Mouse (Mus musculus): ENCODE data around the gene Olfr1411. TPM values are rescaled to one million over a fixed set of nuclear protein-coding genes. Genes with fewer than 3 reads are reported as not detected.

Gene Olfr1411
- total and polyA plus RNA-seq, 2 experiments from 2014 or later, result not detected

DNA sequence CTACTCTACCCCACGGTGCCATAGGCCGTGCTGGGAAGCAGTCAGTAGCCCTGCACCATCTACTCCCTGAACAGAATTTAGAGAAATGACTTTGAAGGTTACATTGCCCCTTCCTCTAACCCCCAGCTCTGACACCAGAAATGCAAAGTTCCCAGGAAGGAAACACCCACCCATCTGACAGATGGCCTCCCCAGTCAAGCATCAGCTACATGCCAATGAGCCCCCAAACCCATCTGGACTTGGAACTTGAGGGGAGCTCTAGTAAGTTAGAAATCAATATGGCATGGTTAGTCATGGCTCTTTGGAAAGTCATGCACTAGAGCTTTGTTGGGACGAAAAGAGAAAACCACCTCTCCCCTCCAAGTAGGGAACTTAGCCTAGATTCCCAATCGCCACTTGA, 44.5 kb downstream of the Olfr1411 start:
- H3K27me3 ChIP-seq (ENCODE audit: control insufficient read depth, insufficient read depth, low read length), result no peaks in the 10 kb centered on the region
- 94% methylated on average over 4 of the region's 4 CpGs for WGBS
- H3K9ac ChIP-seq (replicated peaks; ENCODE audit: low read depth, low read length), result no peak overlapping the region
- DNase-seq (ENCODE audit: low spot score), result no peak
- H3K4me1 ChIP-seq (ENCODE audit: control insufficient read depth, insufficient read depth), result peaks cover 17% of the 10 kb centered on the region
- H3K27ac ChIP-seq (ENCODE audit: low read depth), result no peak overlapping the region
- no peak overlapping the region for H3K4me3 ChIP-seq (ENCODE audit: low read depth, low read length)
- no peak for TF ChIP-seq EP300 (IDR thresholded peaks at IDR 0.05; ENCODE audit: low read depth)
- TF ChIP-seq CTCF (IDR thresholded peaks at IDR 0.05; ENCODE audit: low read depth), result no peak
- H3K9me3 ChIP-seq (replicated peaks; ENCODE audit: control insufficient read depth, low read length), result no peaks in the 10 kb centered on the region
- H3K36me3 ChIP-seq (replicated peaks; ENCODE audit: control insufficient read depth, insufficient read depth, low read length), result peaks cover 27% of the 10 kb centered on the region
- H3K4me2 ChIP-seq (ENCODE audit: low read depth, low read length), result no peak overlapping the region
- no peak for ATAC-seq (ENCODE audit: insufficient read depth, low read depth)

DNA sequence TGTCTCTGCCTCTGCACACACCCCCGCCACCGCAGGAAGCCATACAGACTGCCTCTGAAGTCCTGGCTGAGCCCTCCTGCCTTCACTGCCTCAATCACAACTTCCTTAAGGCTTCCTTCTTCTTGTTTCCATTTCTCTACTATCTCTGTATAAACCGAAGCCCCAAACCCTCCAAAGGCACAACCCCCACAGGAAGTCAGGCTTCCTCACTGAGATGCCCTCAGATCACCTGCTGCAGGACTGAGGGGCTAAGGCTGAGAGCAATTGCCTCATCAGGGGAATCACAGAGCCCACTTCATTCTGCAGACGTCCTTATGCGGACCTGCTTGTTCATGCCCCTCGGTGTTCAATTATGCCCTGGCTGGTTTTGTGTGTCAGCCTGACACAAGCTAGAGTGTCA, 46.2 kb downstream of the Olfr1411 start:
- no peak overlapping the region for H3K4me3 ChIP-seq (ENCODE audit: low read depth, low read length)
- ATAC-seq (ENCODE audit: insufficient read depth, low read depth), result no peak
- peaks cover 17% of the 10 kb centered on the region for H3K4me1 ChIP-seq (ENCODE audit: control insufficient read depth, insufficient read depth)
- H3K4me2 ChIP-seq (ENCODE audit: low read depth, low read length), result no peak overlapping the region
- H3K9ac ChIP-seq (replicated peaks; ENCODE audit: low read depth, low read length), result no peak overlapping the region
- no peaks in the 10 kb centered on the region for H3K9me3 ChIP-seq (replicated peaks; ENCODE audit: control insufficient read depth, low read length)
- no peak overlapping the region for H3K27ac ChIP-seq (ENCODE audit: low read depth)
- peaks cover 27% of the 10 kb centered on the region for H3K36me3 ChIP-seq (replicated peaks; ENCODE audit: control insufficient read depth, insufficient read depth, low read length)
- DNase-seq (ENCODE audit: low spot score), result no peak
- H3K27me3 ChIP-seq (ENCODE audit: control insufficient read depth, insufficient read depth, low read length), result no peaks in the 10 kb centered on the region
- 79% methylated on average over 6 of the region's 6 CpGs for WGBS
- TF ChIP-seq CTCF (IDR thresholded peaks at IDR 0.05; ENCODE audit: low read depth) (no peak), EP300 (IDR thresholded peaks at IDR 0.05; ENCODE audit: low read depth) (no peak)

DNA sequence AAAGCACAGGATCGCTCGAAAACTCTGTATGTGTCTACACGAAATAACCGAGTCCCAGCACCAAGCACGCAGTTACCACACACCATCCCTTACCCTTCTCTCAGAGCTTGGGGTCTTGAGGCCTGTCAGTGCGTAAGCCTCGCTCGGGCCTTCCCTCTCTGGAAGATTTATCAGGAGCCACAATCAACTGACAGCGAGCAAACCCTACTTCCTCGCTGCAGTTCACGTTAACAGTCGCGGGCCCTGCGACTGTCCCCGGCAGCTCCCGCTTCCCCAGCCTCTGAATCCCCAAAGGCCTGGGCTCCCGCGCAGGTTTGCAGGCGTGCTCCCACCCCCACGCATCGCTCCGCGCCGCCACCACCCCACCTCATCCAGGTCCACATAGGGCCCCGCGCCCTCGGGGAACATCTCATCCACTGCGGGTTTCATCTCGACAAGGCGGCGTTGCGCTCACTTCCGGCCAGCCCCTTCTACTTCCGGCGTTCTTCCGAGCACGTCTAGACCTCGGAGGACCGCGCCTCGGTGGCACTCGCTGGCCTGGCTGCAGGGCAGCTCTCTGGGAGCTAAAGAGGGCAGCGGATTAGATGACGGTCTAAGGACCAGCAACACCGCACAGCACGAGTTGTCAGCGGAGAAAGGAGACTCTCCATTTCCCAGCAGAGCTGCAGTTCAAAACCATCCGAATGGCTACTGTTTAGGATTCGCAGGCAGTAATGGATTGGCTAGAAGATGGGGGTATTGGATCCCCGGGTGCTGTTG, 47.5 kb downstream of the Olfr1411 start, which contains the start of gene Cops9:
Gene Cops9, minus strand, starts transcription at position 472 of the 759 bp plus-strand sequence.
- WGBS, result 2% methylated on average over 50 of the region's 50 CpGs
- TF ChIP-seq CTCF (IDR thresholded peaks at IDR 0.05; ENCODE audit: low read depth) (no peak), EP300 (IDR thresholded peaks at IDR 0.05; ENCODE audit: low read depth) (no peak)

DNA sequence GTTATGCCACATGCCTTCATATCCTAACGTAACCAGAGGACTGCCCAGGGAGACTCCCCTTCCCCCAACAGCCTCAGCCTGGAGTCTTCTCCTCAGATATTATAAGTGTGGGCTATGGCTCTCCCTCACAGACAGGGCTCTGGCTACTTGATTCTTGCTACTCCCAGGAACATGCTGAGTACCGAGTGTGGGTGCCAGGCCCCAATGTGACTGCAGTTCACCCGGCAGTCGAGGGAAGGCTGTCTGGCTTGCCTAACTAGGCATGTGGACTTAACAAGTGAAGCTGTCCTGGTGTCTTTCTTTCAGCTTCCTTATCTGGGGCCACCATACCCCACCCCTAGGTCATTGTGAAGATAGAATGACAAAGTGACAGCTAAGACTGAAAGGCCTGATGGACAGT, 49.5 kb downstream of the Olfr1411 start:
- TF ChIP-seq EP300 (IDR thresholded peaks at IDR 0.05; ENCODE audit: low read depth), result no peak
- TF ChIP-seq CTCF (IDR thresholded peaks at IDR 0.05; ENCODE audit: low read depth), result no peak
- Histone ChIP-seq H3K4me1 (ENCODE audit: control insufficient read depth, insufficient read depth) (peaks cover 17% of the 10 kb centered on the region), H3K27ac (ENCODE audit: low read depth) (no peak overlapping the region), H3K27me3 (ENCODE audit: control insufficient read depth, insufficient read depth, low read length) (no peaks in the 10 kb centered on the region), H3K9ac (replicated peaks; ENCODE audit: low read depth, low read length) (no peak overlapping the region), H3K36me3 (replicated peaks; ENCODE audit: control insufficient read depth, insufficient read depth, low read length) (peaks cover 7% of the 10 kb centered on the region; the same call in 1 of the 2 replicates), H3K4me3 (ENCODE audit: low read depth, low read length) (no peak overlapping the region), H3K9me3 (replicated peaks; ENCODE audit: control insufficient read depth, low read length) (no peaks in the 10 kb centered on the region), H3K4me2 (ENCODE audit: low read depth, low read length) (no peak overlapping the region)
- DNase-seq (ENCODE audit: low spot score) (no peak), ATAC-seq (ENCODE audit: insufficient read depth, low read depth) (no peak)
- WGBS, result 76% methylated on average over 4 of the region's 4 CpGs

More for the DNA sequence above, 47.5 kb downstream of the Olfr1411 start, which contains the start of gene Cops9:
- H3K4me1 ChIP-seq (ENCODE audit: control insufficient read depth, insufficient read depth), result peaks cover 17% of the 10 kb centered on the region
- H3K9ac ChIP-seq (replicated peaks; ENCODE audit: low read depth, low read length), result peak within 1 kb of the TSS; percentile 79
- peak; percentile 94 for ATAC-seq (ENCODE audit: insufficient read depth, low read depth)
- H3K36me3 ChIP-seq (replicated peaks; ENCODE audit: control insufficient read depth, insufficient read depth, low read length), result peaks cover 19% of the 10 kb centered on the region
- no peaks in the 10 kb centered on the region for H3K27me3 ChIP-seq (ENCODE audit: control insufficient read depth, insufficient read depth, low read length)
- H3K4me3 ChIP-seq (ENCODE audit: low read depth, low read length), result peak within 1 kb of the TSS; percentile 86
- no peaks in the 10 kb centered on the region for H3K9me3 ChIP-seq (replicated peaks; ENCODE audit: control insufficient read depth, low read length)
- peak within 1 kb of the TSS; percentile 90 for H3K4me2 ChIP-seq (ENCODE audit: low read depth, low read length)
- peak within 1 kb of the TSS; percentile 72 for H3K27ac ChIP-seq (ENCODE audit: low read depth)
- DNase-seq (ENCODE audit: low spot score), result peak; percentile 89

DNA sequence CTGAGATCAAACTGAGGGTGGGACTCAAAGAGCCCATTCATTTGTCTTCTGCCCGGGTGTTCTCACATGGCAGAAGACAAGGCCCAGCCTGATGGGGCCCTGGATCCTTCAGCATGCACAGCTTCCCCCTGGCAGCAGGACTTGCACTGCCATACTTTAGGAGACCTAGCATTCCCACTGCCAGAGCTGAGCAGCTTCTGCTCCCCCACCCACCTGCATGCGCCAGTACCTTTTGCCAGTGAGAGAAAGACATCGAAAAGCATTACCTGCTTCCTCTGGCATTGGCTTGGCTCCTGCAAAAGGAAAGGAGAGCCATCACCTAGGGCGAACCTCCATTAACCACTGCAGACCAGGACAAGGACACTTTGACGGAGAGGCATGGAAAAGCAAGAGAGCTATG, 50.7 kb downstream of the Olfr1411 start:
- DNase-seq (ENCODE audit: low spot score) (no peak), ATAC-seq (ENCODE audit: insufficient read depth, low read depth) (no peak)
- TF ChIP-seq CTCF (IDR thresholded peaks at IDR 0.05; ENCODE audit: low read depth) (no peak), EP300 (IDR thresholded peaks at IDR 0.05; ENCODE audit: low read depth) (no peak)
- no peaks in the 10 kb centered on the region for H3K36me3 ChIP-seq (replicated peaks; ENCODE audit: control insufficient read depth, insufficient read depth, low read length)
- H3K4me2 ChIP-seq (ENCODE audit: low read depth, low read length), result no peak overlapping the region
- H3K27me3 ChIP-seq (ENCODE audit: control insufficient read depth, insufficient read depth, low read length), result no peaks in the 10 kb centered on the region
- no peak overlapping the region for H3K9ac ChIP-seq (replicated peaks; ENCODE audit: low read depth, low read length)
- H3K9me3 ChIP-seq (replicated peaks; ENCODE audit: control insufficient read depth, low read length), result no peaks in the 10 kb centered on the region
- peaks cover 17% of the 10 kb centered on the region for H3K4me1 ChIP-seq (ENCODE audit: control insufficient read depth, insufficient read depth)
- H3K4me3 ChIP-seq (ENCODE audit: low read depth, low read length), result no peak overlapping the region
- WGBS, result 70% methylated on average over 5 of the region's 5 CpGs
- H3K27ac ChIP-seq (ENCODE audit: low read depth), result no peak overlapping the region

All from heart, postnatal 0 days (tissue).